Mouse (Mus musculus): ENCODE data around the gene Homer2. TPM values are rescaled to one million over a fixed set of nuclear protein-coding genes. Genes with fewer than 3 reads are reported as not detected.

Gene Homer2
- total RNA-seq, 2 experiments from 2014 or later, result 74.9 to 79.6 TPM

DNA sequence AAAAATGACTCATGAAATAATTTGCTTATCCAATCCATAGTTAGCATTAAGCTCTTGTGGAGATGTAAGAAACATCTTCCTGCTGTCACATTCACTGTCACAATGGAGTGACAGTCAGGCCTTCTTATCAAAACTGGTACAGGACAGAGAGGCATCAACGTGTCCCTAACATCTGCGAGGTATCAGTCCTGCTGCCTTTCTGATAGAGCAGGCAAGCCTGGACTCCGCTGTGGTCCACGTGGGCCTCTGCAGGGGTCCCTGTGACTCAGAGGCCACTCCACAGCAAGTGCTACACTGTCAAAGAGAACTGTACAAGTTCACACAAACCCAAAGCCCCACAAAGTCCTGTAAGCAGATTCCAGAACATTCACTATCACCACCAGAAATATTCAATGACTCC is 101.8 kb downstream of the Homer2 start:
- intact Hi-C loops (cut with DNase I), result loop anchor here (5.0 kb wide), 1 partner anchor 172 kb away; no protein-coding TSS in a partner anchor
- no peak for DNase-seq (ENCODE audit: low spot score in 2 of 2)

GRCm38 (mm10) chr7:81604991-81605390 is 102.3 kb downstream of the Homer2 start:
- DNase-seq (ENCODE audit: low spot score in 2 of 2), result no peak

DNA sequence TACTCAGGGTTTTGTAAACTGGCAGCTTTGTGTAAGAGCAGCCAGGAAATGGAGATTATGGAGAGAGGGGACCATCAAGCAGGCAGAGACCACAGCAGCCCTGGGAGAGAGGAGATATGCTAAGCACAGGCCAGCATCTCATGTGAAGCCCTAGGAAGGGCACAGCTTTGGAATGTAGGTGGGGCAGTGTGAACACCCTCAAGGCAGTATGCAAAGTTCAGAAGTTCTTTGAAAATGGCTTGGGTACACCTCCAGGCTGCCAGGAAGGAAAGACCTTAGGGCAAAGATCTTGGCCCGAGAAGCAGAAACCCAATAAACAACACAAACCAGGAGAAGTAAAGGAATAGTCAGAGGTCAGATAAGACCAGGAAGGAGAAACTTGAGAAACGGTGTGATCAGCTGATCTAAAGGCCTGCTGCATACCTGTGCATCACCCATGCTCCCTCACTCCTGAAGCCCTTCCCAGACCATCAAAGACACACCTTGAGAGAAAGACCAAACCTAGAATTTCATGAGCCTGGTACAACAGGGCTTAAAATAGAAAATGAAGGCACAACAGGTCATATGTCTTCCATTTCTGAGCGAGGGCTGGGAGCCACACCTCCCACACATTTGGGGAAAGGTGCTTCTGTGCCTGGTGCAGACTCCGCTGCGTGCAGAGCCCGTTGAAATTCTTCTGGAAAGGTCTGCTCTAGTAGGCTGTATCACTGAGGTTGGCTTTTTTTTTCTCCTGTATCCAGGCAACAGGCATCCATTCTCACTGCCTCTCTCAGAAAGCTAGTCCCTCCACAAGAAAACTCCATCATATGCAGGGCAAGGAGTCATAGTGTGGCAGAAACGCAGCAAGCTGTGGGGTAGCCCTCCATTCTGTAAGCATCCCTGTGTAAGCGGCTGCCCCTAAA is 107.7 kb downstream of the Homer2 start:
- peak; percentile 38 to 60 for DNase-seq (ENCODE audit: low spot score in 2 of 2)
- intact Hi-C loops (cut with DNase I), result no loop called here

More at GRCm38 (mm10) chr7:81604991-81605390, 102.3 kb downstream of the Homer2 start:
- intact Hi-C loops (cut with DNase I), result loop anchor here (5.0 kb wide), 1 partner anchor 172 kb away; no protein-coding TSS in a partner anchor

- no peak for DNase-seq (ENCODE audit: low spot score in 2 of 2)
- intact Hi-C loops (cut with DNase I), result no loop called here
Measured at GRCm38 (mm10) chr7:81597660-81598059, 109.7 kb downstream of the Homer2 start.

DNA sequence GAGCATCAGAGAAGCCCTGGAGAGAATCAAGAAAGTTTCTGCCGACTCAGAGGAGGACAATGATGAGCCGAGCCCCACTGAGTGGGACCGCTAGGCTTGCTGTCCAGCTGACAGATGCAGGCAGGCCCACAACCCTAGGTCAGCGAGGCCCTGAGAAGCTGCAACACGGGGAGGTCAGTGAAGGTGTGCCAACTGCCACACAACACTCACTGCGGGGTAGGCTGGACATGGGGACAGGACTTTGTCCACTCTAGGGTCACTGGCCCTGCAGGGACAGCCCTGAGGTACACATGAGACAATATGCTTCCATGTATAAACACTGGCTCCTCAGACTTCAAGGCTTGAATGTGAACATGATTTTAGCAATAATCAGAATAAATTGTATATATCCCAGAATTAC is 111.2 kb downstream of the Homer2 start:
- no peak for DNase-seq (ENCODE audit: low spot score in 2 of 2)
- intact Hi-C loops (cut with DNase I), result no loop called here

- intact Hi-C loops (cut with DNase I), result no loop called here
- DNase-seq (ENCODE audit: low spot score in 2 of 2), result no peak
Measured at GRCm38 (mm10) chr7:81595056-81595455, 112.3 kb downstream of the Homer2 start.

GRCm38 (mm10) chr7:81593387-81593786 is 113.9 kb downstream of the Homer2 start:
- intact Hi-C loops (cut with DNase I), result no loop called here
- no peak for DNase-seq (ENCODE audit: low spot score in 2 of 2)

DNA sequence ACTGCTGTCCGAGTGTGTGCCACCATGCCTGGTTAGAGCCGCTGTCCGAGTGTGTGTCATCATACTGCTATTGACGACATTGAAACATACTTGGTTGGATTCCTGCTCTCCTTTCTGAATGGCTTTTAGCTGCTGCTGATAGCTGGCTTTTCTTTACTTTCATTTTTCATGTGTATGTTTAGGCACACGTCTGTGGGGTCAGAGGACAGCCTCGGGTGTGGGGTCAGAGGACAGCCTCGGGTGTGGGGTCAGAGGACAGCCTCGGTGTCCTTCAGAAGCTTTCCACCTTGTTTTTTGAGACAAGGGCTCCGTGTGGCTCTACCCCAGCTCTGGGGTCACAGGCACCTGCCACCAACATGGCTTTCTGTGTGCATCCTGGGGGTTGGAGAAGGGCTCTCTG is 114.6 kb downstream of the Homer2 start:
- DNase-seq (ENCODE audit: low spot score in 2 of 2), result no peak
- intact Hi-C loops (cut with DNase I), result no loop called here

DNA sequence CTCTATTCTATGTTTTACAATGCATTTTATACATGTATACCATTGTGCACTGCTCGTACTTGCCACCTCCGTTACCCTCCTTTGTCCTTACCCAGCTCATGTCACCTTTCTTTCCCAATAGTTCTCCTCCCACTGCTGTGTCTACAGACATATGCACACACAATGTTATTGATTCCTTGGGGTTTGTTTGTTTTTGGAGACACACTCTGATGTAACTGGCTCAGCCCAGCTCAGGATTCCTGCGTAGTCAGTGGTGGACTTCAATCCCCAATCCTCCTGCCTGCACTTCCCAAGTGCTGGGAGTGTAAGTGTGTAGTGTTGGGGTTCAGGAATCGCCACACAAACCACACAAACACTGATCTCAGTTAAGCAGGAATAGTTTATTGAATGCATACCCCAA is 120.1 kb downstream of the Homer2 start:
- DNase-seq (ENCODE audit: low spot score in 2 of 2), result no peak
- intact Hi-C loops (cut with DNase I), result no loop called here

DNA sequence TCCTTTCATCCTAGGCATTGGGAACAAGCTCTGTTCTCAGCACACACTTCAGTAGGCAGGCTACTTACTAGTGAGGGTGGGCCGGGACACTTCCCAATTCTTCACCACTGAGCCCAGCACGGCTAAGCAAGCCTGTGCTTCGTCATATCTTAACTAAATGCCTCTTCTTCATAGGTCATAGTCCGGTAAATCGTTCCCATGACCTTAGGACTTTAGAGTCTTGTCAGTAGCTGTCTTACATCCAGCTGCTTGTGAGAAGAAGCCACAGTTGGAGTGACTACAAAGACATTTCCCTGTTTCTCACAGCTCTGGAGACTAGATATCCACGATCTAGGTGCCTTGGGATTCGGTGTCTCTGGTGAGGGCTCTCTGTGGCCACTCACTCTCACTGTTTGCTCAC is 122.0 kb downstream of the Homer2 start:
- DNase-seq (ENCODE audit: low spot score in 2 of 2), result no peak
- intact Hi-C loops (cut with DNase I), result no loop called here

- no peak for DNase-seq (ENCODE audit: low spot score in 2 of 2)
- intact Hi-C loops (cut with DNase I), result no loop called here
Measured at GRCm38 (mm10) chr7:81583512-81583911, 123.8 kb downstream of the Homer2 start.

GRCm38 (mm10) chr7:81579312-81579711 is 128.0 kb downstream of the Homer2 start:
- no peak for DNase-seq (ENCODE audit: low spot score in 2 of 2)
- intact Hi-C loops (cut with DNase I), result loop anchor here (10.0 kb wide), 1 partner anchor 125 kb away; the partner anchor contains the start of gene Cpeb1

- no peak for DNase-seq (ENCODE audit: low spot score in 2 of 2)
- intact Hi-C loops (cut with DNase I), result loop anchor here (10.0 kb wide), 1 partner anchor 124 kb away; the partner anchor contains the start of gene Cpeb1
Measured at GRCm38 (mm10) chr7:81578413-81578812, 128.9 kb downstream of the Homer2 start.

GRCm38 (mm10) chr7:81577872-81578271 is 129.5 kb downstream of the Homer2 start:
- no peak for DNase-seq (ENCODE audit: low spot score in 2 of 2)
- intact Hi-C loops (cut with DNase I), result loop anchor here (10.0 kb wide), 1 partner anchor 123 kb away; the partner anchor contains the start of gene Cpeb1

- intact Hi-C loops (cut with DNase I), result loop anchor here (10.0 kb wide), 1 partner anchor 121 kb away; the partner anchor contains the start of gene Cpeb1
- no peak for DNase-seq (ENCODE audit: low spot score in 2 of 2)
Measured at GRCm38 (mm10) chr7:81575606-81576005, 131.7 kb downstream of the Homer2 start.

DNA sequence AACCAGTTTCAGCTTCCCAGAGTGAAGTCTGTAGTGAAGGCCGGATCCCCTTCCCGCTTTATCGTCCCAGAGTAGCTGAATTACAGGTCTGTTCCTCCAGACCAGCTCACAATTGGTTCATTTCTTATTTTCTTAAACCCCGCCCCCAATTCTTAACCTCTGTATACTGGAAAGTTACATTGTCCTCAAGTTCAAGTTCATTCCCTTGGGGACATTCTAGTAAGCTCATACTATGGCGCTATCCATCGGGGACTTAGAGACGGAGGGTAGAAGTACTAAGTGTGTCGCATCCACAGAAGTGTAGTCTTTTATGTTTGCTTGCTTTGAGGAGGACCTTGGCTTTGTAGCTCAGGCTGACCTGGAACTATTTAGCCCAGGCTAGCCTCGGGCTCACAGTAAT is 133.5 kb downstream of the Homer2 start:
- no peak for DNase-seq (ENCODE audit: low spot score in 2 of 2)
- intact Hi-C loops (cut with DNase I), result loop anchor here (5.0 to 10.0 kb wide), 2 partner anchors 52 to 119 kb away; partner anchors contain the start of gene Cpeb1

- DNase-seq (ENCODE audit: low spot score in 2 of 2), result no peak
- intact Hi-C loops (cut with DNase I), result loop anchor here (5.0 to 10.0 kb wide), 2 partner anchors 51 to 119 kb away; partner anchors contain the start of gene Cpeb1
Measured at GRCm38 (mm10) chr7:81573397-81573796, 133.9 kb downstream of the Homer2 start.

GRCm38 (mm10) chr7:81572610-81573268 is 134.6 kb downstream of the Homer2 start:
- intact Hi-C loops (cut with DNase I), result loop anchor here (5.0 to 10.0 kb wide), 2 partner anchors 50 to 118 kb away; partner anchors contain the start of gene Cpeb1
- DNase-seq (ENCODE audit: low spot score in 2 of 2), result no peak

DNA sequence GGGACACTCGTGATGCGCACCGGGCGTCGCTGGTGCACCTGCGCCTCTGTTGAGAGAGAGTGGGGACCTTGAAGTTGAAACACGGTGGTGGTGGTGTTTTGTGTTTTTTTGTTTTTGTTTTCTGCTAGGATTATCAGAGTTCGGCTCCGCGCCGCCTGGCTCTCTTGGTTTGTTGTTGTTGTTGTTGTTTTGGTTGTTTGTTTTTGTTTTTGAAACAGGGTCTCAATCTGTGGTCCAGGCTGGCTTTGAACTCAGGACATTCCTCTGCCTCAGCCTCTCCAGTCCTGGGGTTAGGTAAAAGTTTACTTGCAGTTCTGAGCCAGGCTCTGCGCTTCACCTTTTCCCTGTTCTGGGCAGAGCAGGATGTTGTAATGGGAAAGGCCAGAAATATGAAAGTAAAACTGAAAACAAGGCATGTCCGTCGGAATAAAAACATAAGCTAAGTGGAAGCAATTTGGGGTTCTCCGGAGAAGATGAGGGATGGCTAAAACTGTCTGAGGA is 135.3 kb downstream of the Homer2 start:
- intact Hi-C loops (cut with DNase I), result loop anchor here (5.0 to 10.0 kb wide), 2 partner anchors 50 to 117 kb away; partner anchors contain the start of gene Cpeb1
- no peak for DNase-seq (ENCODE audit: low spot score in 2 of 2)
